Mouse (Mus musculus) liver, embryonic 14.5 days (tissue): ENCODE measurements around the gene Cox4i2. TPM values are rescaled to one million over a fixed set of nuclear protein-coding genes. Genes with fewer than 3 reads are reported as not detected.

Experiments used
- ATAC-seq: fragments of 200-750 bp; cut with Nextera tagmentation; 2 replicates; pipeline ENCODE4 v1.8.0; 2017; ENCODE audit warnings: moderate number of reproducible peaks, mild to moderate bottlenecking, moderate library complexity; ENCODE audit not compliant: insufficient read depth
- DNase-seq, 3 experiments: peaks; one replicate each; pipeline ENCODE4 v3.0.0-alpha.2; 2012 to 2013; ENCODE audit warnings: low read depth in 3 of 3, low spot score in 3 of 3
- H3K27ac ChIP-seq: fragments of 300-500 bp; sonication (generic); 2 replicates; pipeline ENCODE4 v1.5.1; 2014; ENCODE audit warnings: moderate library complexity, mild to moderate bottlenecking, control low read depth, inconsistent platforms
- H3K27me3 ChIP-seq: fragments of 300-500 bp; sonication (generic); 2 replicates; pipeline ENCODE4 v1.6.1; 2014; ENCODE audit warnings: mild to moderate bottlenecking, low read length, moderate library complexity; ENCODE audit not compliant: control insufficient read depth, insufficient read depth
- H3K36me3 ChIP-seq: fragments of 300-500 bp; sonication (generic); replicated peaks from 2 replicates; pipeline ENCODE4 v1.6.1; 2014; ENCODE audit warnings: low read depth; ENCODE audit not compliant: control insufficient read depth, insufficient read depth
- H3K4me1 ChIP-seq, 2 experiments: fragments of 200-500 bp in 1 of 2; fragments of 300-500 bp in 1 of 2; sonication (generic) in 1 of 2; replicated peaks; 2 replicates each; pipeline ENCODE4 v1.6.1; 2012 to 2014; ENCODE audit warnings: antibody characterized with exemption in 1 of 2, inconsistent platforms in 1 of 2, low read length in 1 of 2; ENCODE audit not compliant: control insufficient read depth in 2 of 2, insufficient read depth in 2 of 2
- H3K4me2 ChIP-seq: fragments of 300-500 bp; sonication (generic); 2 replicates; pipeline ENCODE4 v1.6.1; 2014; ENCODE audit warnings: low read depth, mild to moderate bottlenecking, control low read depth, moderate library complexity
- H3K4me3 ChIP-seq, 2 experiments: fragments of 200-500 bp in 1 of 2; fragments of 300-500 bp in 1 of 2; sonication (generic) in 1 of 2; 2 replicates each; pipeline ENCODE4 v1.5.1; 2012 to 2014; ENCODE audit warnings: low read depth in 2 of 2, low read length in 2 of 2, mild to moderate bottlenecking in 2 of 2, control low read depth in 1 of 2, inconsistent platforms in 1 of 2, moderate library complexity in 1 of 2; ENCODE audit not compliant: insufficient read depth in 1 of 2
- H3K9ac ChIP-seq: fragments of 300-500 bp; sonication (generic); replicated peaks from 2 replicates; pipeline ENCODE4 v1.6.1; 2014; ENCODE audit warnings: mild to moderate bottlenecking, control low read depth, moderate library complexity
- H3K9me3 ChIP-seq: fragments of 300-500 bp; sonication (generic); 2 replicates; pipeline ENCODE4 v1.6.1; 2016; ENCODE audit warnings: low read length, mixed read lengths; ENCODE audit not compliant: control insufficient read depth
- CTCF ChIP-seq: IDR thresholded peaks from 2 replicates; pipeline ENCODE4 v1.5.1; 2016; ENCODE audit warnings: antibody characterized with exemption, low read depth, control low read depth
- EP300 ChIP-seq: IDR thresholded peaks from 2 replicates; pipeline ENCODE4 v1.6.1; 2016; ENCODE audit warnings: antibody characterized with exemption, low read depth
- WGBS: fragments of 180-500 bp; shearing (Covaris S2); extraction: QIAGEN DNeasy Blood & Tissue Kit; methylation state at CpG from one replicate; pipeline ENCODE4 v1.1.7; 2014; ENCODE audit not compliant: insufficient replicate concordance; 5-methylcytosine and 5-hydroxymethylcytosine counted together
- polyA plus RNA-seq, 2 experiments: library from polyadenylated mRNA; depleted of rRNA in 1 of 2; stranded (reverse) in 1 of 2; unstranded in 1 of 2; fragments of >200 nt; fragmentation: Nextera tagmentation in 1 of 2; extraction: Ambion mirVana in 1 of 2; gene quantifications; 2 replicates each; pipeline versions ENCODE4 v1.2.1 to v1.2.3; 2012 to 2014

Gene Cox4i2
- polyA plus RNA-seq, 2 experiments, result 0.51 to 0.92 TPM

- DNase-seq, result no peak
- no peak for TF ChIP-seq EP300
- TF ChIP-seq CTCF, result no peak
- H3K9ac ChIP-seq, result no peak overlapping the region
- H3K27ac ChIP-seq, result no peak overlapping the region
- peaks cover 0 to 26% of the 10 kb centered on the region in 2 experiments; a peak in 2 of 4 replicates for H3K4me1 ChIP-seq
- H3K36me3 ChIP-seq, result no peaks in the 10 kb centered on the region
- no peaks in the 10 kb centered on the region for H3K9me3 ChIP-seq
- H3K4me2 ChIP-seq, result no peak overlapping the region
- 0 out of 2 replicates have a peak, but pooled peaks have one; percentile 29 for ATAC-seq
- peaks cover 23% of the 10 kb centered on the region for H3K27me3 ChIP-seq
- WGBS, result 77% methylated on average over 14 of the region's 14 CpGs
- no peak overlapping the region for H3K4me3 ChIP-seq
These were observed 26.0 kb upstream of the Cox4i2 start for GRCm38 (mm10) chr2:152727795-152728510.

- peaks cover 0 to 26% of the 10 kb centered on the region in 2 experiments; a peak in 2 of 4 replicates for H3K4me1 ChIP-seq
- ATAC-seq, result no peak
These were observed 25.4 kb upstream of the Cox4i2 start for GRCm38 (mm10) chr2:152728594-152728993.

DNA sequence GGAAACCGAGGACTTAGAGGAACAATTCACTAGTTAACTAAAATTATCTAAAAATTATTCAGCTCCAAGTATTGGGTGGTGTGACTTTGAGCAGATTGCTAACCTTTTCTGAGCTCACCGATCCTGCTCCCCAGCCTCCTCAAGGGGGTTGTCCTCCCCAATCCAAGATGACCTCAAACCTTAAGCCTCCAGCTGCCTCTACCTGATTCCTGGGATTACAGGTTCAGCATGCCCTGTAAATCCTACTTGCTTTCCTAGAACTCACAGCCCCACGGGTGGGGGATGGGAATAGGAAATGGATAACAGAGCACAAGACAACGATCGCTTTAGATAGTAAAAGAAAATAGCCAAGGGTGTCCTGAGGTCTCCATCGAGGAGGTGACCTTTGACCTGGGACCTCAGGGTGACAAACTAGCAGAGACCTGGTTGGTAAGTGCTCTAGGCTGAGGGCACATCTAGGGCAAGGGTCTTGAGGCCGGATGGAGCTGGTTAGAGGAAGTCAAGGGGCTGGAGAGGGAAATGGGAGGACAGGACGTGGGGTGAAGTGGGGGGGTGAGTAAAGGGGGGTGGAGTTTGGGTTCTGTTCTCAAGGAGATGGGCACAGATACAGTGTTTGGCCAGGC, 24.8 kb upstream of the Cox4i2 start:
- Histone ChIP-seq H3K4me3 (no peak overlapping the region), H3K9ac (no peak overlapping the region), H3K27me3 (peaks cover 16% of the 10 kb centered on the region), H3K9me3 (no peaks in the 10 kb centered on the region), H3K27ac (no peak overlapping the region), H3K36me3 (no peaks in the 10 kb centered on the region), H3K4me2 (no peak overlapping the region), H3K4me1 (peaks cover 0 to 26% of the 10 kb centered on the region in 2 experiments; a peak in 2 of 4 replicates)
- ATAC-seq, result peak; percentile 43
- WGBS, result 30% methylated on average over 8 of the region's 8 CpGs
- TF ChIP-seq EP300 (no peak), CTCF (no peak)
- DNase-seq, result no peak

More at GRCm38 (mm10) chr2:152728594-152728993, 25.4 kb upstream of the Cox4i2 start:
- Histone ChIP-seq H3K9me3 (no peaks in the 10 kb centered on the region), H3K4me2 (no peak overlapping the region), H3K4me3 (no peak overlapping the region), H3K36me3 (no peaks in the 10 kb centered on the region), H3K27me3 (peaks cover 21% of the 10 kb centered on the region), H3K27ac (no peak overlapping the region), H3K9ac (no peak overlapping the region)
- TF ChIP-seq CTCF (no peak), EP300 (no peak)
- DNase-seq, result no peak
- 60% methylated on average over 7 of the region's 7 CpGs for WGBS

GRCm38 (mm10) chr2:152729636-152730020, 24.3 kb upstream of the Cox4i2 start:
- no peak overlapping the region for H3K4me2 ChIP-seq
- WGBS, result 16% methylated on average over 7 of the region's 7 CpGs
- peaks cover 13% of the 10 kb centered on the region for H3K27me3 ChIP-seq
- no peak overlapping the region for H3K4me3 ChIP-seq
- ATAC-seq (peak; percentile 59), DNase-seq (no peak)
- no peak for TF ChIP-seq CTCF
- TF ChIP-seq EP300, result no peak
- H3K9me3 ChIP-seq, result no peaks in the 10 kb centered on the region
- H3K9ac ChIP-seq, result no peak overlapping the region
- H3K36me3 ChIP-seq, result no peaks in the 10 kb centered on the region
- no peak overlapping the region for H3K27ac ChIP-seq
- peaks cover 0 to 23% of the 10 kb centered on the region in 2 experiments; a peak in 3 of 4 replicates for H3K4me1 ChIP-seq

GRCm38 (mm10) chr2:152733201-152733600, 20.8 kb upstream of the Cox4i2 start:
- 63% methylated on average over 2 of the region's 2 CpGs for WGBS

More at GRCm38 (mm10) chr2:152733201-152733600, 20.8 kb upstream of the Cox4i2 start:
- Histone ChIP-seq H3K27ac (no peak overlapping the region), H3K9ac (no peak overlapping the region), H3K27me3 (peaks cover 6% of the 10 kb centered on the region; the same call in 1 of the 2 replicates), H3K4me1 (peaks cover 4 to 36% of the 10 kb centered on the region in 2 experiments; a peak in 3 of 4 replicates), H3K36me3 (no peaks in the 10 kb centered on the region), H3K4me2 (no peak overlapping the region), H3K4me3 (no peak overlapping the region), H3K9me3 (no peaks in the 10 kb centered on the region)
- ATAC-seq, result no peak
- TF ChIP-seq CTCF, result no peak
- no peak for TF ChIP-seq EP300
- DNase-seq, result no peak
